Mouse (Mus musculus): Measurements from ENCODE around the gene Dut. TPM values are rescaled to one million over a fixed set of nuclear protein-coding genes. Genes with fewer than 3 reads are reported as not detected.
A peak's percentile ranks its signal among the peaks of the same experiment; 100 is the strongest.

The Dut gene
- polyA plus RNA-seq, 1 experiment from 2014 or later, result 105 TPM

DNA sequence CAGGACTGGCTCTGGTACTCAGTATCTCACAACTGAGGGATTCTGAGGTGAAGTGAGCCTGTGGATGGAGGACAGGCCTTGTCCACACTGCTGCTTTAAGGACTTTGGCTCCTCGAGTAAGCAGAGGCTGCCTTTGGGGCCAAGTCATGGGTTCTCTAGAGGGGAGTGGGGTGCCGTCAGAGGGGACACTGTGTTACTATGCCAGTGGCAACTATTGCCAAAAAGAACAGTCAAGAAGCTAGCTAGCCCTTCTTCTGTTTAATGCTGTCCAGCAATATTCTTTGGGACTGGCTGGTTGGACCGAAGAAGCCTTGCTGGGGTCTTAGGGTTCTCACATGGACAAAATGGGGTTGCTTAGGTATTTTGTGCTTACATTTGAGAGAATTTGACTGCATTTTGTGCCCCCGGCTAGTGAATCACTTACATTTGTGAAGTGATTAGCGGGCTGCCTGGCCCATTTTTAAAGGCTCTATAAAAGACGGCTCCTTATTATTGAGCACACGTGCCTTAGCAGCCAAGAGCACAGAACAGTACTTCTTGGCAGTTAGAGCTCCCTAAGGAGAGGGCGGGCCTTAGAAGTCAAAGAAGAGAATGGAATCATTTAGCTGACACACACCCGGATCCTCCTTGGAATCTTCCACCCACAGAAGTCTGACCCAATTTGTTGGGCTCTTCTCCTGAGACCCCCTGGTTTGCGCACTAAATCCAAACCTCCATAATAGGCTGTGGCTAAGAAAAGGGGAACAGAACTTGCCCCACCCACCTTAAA lies 43.4 kb downstream of the Dut start:
- Histone ChIP-seq H3K9me3 (no peaks in the 10 kb centered on the region), H3K9ac (replicated peaks) (no peak overlapping the region), H3K4me3 (no peak overlapping the region), H3K4me1 (no peaks in the 10 kb centered on the region), H3K4me2 (replicated peaks) (no peak overlapping the region), H3K27ac (replicated peaks) (no peak overlapping the region), H3K36me3 (no peaks in the 10 kb centered on the region), H3K27me3 (no peaks in the 10 kb centered on the region)
- 46% methylated on average over 10 of the region's 10 CpGs for WGBS
- ATAC-seq (replicated peaks), result no peak

DNA sequence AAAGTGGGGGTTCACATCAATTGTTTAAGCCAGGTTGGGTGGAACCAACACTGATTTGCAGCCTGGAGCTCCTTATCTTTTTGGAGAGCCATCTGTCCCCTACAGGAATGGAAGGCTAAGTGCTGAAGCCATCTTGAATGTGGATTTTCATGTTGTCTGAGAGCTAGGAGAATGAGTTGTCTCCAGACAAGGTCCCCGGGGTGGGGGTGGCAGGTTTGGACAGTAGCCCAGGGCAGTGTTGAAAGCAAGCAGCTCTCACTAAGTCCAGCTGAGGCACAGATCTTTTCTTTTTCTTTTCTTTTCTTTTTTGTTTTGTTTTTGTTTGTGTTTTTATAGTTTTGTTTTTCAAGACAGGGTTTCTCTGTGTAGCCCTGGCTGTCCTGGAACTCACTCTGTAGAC lies 44.1 kb downstream of the Dut start:
- H3K9me3 ChIP-seq, result no peaks in the 10 kb centered on the region
- H3K4me3 ChIP-seq, result no peak overlapping the region
- no peak overlapping the region for H3K9ac ChIP-seq (replicated peaks)
- H3K27ac ChIP-seq (replicated peaks), result no peak overlapping the region
- H3K4me1 ChIP-seq, result no peaks in the 10 kb centered on the region
- 87% methylated on average over 1 of the region's 1 CpGs for WGBS
- H3K27me3 ChIP-seq, result no peaks in the 10 kb centered on the region
- H3K36me3 ChIP-seq, result no peaks in the 10 kb centered on the region
- ATAC-seq (replicated peaks), result no peak
- H3K4me2 ChIP-seq (replicated peaks), result no peak overlapping the region

DNA sequence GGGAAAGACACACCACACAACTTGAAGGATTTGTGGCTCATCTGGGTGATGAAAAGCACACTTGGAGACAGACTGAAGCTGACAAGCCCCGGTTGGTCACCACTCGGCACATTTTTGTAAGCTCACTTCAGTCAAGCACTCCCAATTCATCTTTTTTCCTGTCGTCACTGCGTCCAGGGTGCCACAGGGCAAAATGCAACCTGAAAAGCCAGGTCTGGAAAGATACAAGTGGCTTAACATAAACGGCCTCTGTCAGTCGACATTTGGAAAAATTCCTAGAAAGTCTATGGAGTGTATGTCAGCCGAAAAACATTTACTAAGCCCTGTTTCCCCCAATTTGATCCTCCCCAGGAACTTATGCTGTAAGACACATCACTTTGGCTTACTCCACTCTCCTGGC lies 45.6 kb downstream of the Dut start:
- ATAC-seq (replicated peaks), result no peak
- H3K4me3 ChIP-seq, result no peak overlapping the region
- H3K27me3 ChIP-seq, result no peaks in the 10 kb centered on the region
- no peak overlapping the region for H3K9ac ChIP-seq (replicated peaks)
- H3K4me2 ChIP-seq (replicated peaks), result no peak overlapping the region
- WGBS, result 91% methylated on average over 7 of the region's 7 CpGs
- no peak overlapping the region for H3K27ac ChIP-seq (replicated peaks)
- H3K36me3 ChIP-seq, result no peaks in the 10 kb centered on the region
- no peaks in the 10 kb centered on the region for H3K4me1 ChIP-seq
- H3K9me3 ChIP-seq, result no peaks in the 10 kb centered on the region

DNA sequence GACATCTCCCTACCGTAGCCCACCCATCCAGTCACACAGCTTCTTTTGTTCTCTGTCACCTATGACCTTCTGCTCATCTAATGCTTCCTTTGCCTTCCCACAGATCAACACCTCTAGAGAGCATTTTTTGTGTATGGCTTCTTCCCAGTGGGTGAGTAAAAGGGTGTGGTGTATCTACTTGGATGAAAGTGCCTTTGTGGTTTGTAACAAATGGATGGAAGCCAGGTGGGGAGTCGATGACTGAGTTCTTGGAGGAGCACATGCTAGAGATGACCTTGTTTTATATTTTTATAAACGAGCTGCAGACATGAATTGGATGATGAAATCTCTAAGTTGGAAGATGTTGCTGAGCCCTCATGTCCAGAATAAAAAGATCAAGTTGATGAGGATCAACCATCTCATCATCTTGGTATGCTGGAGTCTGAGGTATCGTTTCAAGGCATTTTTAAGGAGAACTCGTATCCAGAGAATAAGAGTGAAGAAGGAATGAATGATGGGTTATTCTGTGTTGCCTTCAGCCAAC lies 47.0 kb downstream of the Dut start:
- Histone ChIP-seq H3K27ac (replicated peaks) (no peak overlapping the region), H3K4me3 (no peak overlapping the region), H3K27me3 (no peaks in the 10 kb centered on the region), H3K9ac (replicated peaks) (no peak overlapping the region), H3K9me3 (no peaks in the 10 kb centered on the region), H3K4me2 (replicated peaks) (no peak overlapping the region), H3K4me1 (no peaks in the 10 kb centered on the region), H3K36me3 (no peaks in the 10 kb centered on the region)
- ATAC-seq (replicated peaks), result no peak
- 87% methylated on average over 5 of the region's 5 CpGs for WGBS

DNA sequence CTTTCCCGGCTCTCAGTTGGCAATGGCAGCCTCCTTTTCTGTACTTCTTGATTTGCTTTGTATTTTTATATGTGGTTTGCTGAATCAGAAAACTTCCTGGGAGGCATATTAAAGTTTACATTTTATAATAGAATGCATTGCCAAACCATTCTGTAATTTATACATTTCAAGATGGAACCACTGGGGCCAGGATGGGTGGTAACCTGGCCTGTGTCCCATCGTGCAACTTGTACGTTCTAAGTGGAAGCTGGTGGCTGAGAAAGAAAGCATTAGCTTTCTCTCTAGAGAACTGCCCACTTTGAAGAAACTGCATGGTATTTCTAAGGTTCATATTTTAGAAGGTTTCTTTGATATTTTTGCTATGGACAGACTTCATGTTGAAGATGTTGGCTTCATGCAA lies 48.5 kb downstream of the Dut start:
- ATAC-seq (replicated peaks), result no peak
- 88% methylated on average over 3 of the region's 3 CpGs for WGBS

DNA sequence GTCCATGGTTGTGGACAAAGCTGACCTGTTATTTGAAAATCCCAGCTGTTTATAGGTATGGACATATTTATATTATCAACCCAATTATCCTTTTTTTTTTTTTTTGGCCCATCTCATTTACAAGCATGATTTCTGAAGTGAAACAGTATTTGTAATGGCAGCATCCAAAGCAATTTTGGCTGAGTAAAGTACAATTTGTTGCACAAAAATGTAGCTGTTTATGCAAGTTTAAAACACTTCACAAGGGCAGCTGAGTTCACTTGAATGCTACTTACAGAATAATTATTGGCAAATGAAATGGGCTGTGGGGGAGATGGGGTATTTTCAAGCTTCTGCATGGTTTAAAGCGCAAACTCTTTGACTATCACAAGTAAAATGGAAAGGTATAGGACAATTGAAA lies 51.9 kb downstream of the Dut start:
- H3K4me1 ChIP-seq, result no peaks in the 10 kb centered on the region
- 0 out of 2 replicates have a peak, but pooled peaks cover 2% of the 10 kb centered on the region for H3K36me3 ChIP-seq
- H3K9me3 ChIP-seq, result no peaks in the 10 kb centered on the region
- 95% methylated on average over 1 of the region's 1 CpGs for WGBS
- no peaks in the 10 kb centered on the region for H3K27me3 ChIP-seq
- ATAC-seq (replicated peaks), result no peak
- no peak overlapping the region for H3K9ac ChIP-seq (replicated peaks)
- H3K27ac ChIP-seq (replicated peaks), result no peak overlapping the region
- no peak overlapping the region for H3K4me3 ChIP-seq
- no peak overlapping the region for H3K4me2 ChIP-seq (replicated peaks)

More for the DNA sequence above, 48.5 kb downstream of the Dut start:
- Histone ChIP-seq H3K9me3 (no peaks in the 10 kb centered on the region), H3K4me1 (no peaks in the 10 kb centered on the region), H3K9ac (replicated peaks) (no peak overlapping the region), H3K4me3 (no peak overlapping the region), H3K36me3 (0 out of 2 replicates have a peak, but pooled peaks cover 2% of the 10 kb centered on the region), H3K4me2 (replicated peaks) (no peak overlapping the region), H3K27ac (replicated peaks) (no peak overlapping the region), H3K27me3 (no peaks in the 10 kb centered on the region)

DNA sequence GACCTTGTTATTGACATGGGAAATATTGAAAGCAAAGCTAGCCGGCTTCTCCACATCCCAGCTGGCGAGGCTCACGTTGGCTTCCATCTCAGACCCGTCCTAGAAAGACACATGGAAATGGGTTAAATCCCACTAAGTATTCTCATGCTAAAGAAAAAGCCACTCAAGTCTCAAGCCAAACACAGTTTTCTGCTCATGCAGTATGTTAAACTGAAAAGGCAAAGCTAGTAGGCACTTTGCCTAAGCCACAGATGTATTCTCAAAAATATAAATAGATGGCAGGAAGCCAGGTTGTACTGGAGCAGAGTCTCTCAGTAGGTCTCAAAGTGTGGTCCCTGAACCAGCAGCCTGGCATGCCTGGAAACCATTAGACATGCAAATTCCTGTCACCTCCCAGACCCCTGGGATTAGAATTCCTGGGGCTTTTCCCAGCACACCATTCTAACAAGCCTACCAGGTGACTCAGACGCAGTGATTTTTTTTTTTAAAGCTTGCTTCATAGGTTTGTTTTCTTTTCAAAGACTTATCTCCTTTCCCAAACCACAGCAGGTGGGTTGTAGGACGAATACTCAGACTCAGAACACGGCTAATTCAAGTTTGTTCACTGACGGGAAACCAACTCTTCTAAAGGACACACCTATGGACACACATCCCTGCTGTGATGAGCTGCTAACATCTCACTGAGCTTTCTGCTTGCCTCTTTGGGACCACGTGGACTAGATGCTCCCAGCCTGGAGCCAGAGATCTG lies 55.1 kb downstream of the Dut start:
- 0 out of 2 replicates have a peak, but pooled peaks have one; percentile 48 for ATAC-seq (replicated peaks)
- 49% methylated on average over 9 of the region's 9 CpGs for WGBS
- Histone ChIP-seq H3K9me3 (no peaks in the 10 kb centered on the region), H3K4me3 (no peak overlapping the region), H3K4me2 (replicated peaks) (no peak overlapping the region), H3K36me3 (peaks cover 4% of the 10 kb centered on the region; the same call in 1 of the 2 replicates), H3K4me1 (no peaks in the 10 kb centered on the region), H3K27ac (replicated peaks) (no peak overlapping the region), H3K9ac (replicated peaks) (no peak overlapping the region), H3K27me3 (no peaks in the 10 kb centered on the region)

DNA sequence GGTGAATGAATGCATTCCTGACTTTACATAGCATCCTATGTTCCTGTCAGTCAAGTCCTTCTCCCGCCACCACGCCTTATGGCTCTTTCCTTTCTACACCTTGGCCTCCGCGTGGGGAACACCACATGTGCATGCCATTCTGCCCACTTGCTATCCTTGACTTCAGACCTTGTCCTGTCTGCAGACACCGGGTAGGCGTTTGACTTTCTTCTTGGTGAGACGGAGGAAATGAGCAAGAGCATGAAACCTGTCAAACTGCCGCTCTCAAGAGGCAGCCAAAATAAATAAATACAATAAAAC lies 55.6 kb downstream of the Dut start:
- ATAC-seq (replicated peaks), result no peak
- WGBS, result 89% methylated on average over 8 of the region's 8 CpGs
- no peaks in the 10 kb centered on the region for H3K27me3 ChIP-seq
- no peak overlapping the region for H3K9ac ChIP-seq (replicated peaks)
- H3K9me3 ChIP-seq, result no peaks in the 10 kb centered on the region
- H3K4me2 ChIP-seq (replicated peaks), result no peak overlapping the region
- H3K4me3 ChIP-seq, result no peak overlapping the region
- no peak overlapping the region for H3K27ac ChIP-seq (replicated peaks)
- H3K36me3 ChIP-seq, result peaks cover 4% of the 10 kb centered on the region; the same call in 1 of the 2 replicates
- no peaks in the 10 kb centered on the region for H3K4me1 ChIP-seq

DNA sequence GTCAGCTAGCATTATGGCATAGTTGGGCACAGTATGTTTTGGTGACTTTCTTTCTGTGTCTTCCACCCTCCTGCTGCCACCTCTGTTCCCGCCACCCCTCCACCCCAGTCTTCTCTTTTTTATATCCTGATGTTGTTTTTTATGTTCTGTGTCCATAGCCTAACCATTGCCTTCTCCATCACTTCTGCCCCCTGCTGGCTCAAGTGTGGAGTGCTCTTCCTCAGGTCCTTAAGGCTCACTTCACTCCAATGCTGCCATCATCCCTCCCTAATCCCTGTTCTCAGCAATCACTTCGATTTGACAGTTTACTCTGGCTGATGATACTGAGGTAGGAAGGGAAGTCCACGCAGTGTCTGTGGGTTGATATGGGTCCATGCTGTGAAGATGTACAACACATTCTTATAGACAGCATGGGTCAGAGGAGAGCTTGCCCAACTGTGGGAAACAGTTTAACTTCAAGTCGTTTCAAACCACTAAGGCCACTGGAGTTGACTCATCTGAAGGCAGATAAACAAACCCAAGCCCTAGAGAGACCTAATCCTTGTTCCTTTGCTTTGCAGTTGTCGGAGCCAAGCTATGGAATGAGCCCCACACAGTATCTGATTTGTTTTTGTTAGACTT lies 56.9 kb downstream of the Dut start:
- no peak overlapping the region for H3K4me3 ChIP-seq
- H3K9me3 ChIP-seq, result no peaks in the 10 kb centered on the region
- H3K27ac ChIP-seq (replicated peaks), result no peak overlapping the region
- 87% methylated on average over 5 of the region's 5 CpGs for WGBS
- no peaks in the 10 kb centered on the region for H3K4me1 ChIP-seq
- H3K9ac ChIP-seq (replicated peaks), result no peak overlapping the region
- H3K36me3 ChIP-seq, result peaks cover 11% of the 10 kb centered on the region; the same call in 1 of the 2 replicates
- no peak for ATAC-seq (replicated peaks)
- H3K27me3 ChIP-seq, result no peaks in the 10 kb centered on the region
- no peak overlapping the region for H3K4me2 ChIP-seq (replicated peaks)

DNA sequence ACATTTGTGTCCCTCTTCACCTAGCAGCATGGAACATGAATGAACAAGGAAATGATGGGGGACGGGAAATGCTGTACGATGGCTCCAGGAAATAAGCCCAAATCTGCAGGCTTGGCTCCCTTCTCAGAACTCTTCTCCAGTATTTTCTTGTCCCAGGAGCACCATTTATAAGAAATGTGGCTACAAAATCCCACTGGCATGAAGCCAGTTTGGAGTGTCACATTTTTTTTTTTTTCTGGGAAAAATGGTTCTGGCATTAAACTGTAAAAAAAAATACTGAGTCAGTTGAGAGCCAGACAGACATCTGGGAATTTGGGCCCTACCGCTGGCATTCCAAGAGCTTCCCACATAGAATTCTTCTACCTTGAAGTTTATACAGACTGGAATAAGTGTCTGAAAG lies 57.8 kb downstream of the Dut start:
- no peaks in the 10 kb centered on the region for H3K4me1 ChIP-seq
- peaks cover 19% of the 10 kb centered on the region for H3K36me3 ChIP-seq
- H3K27me3 ChIP-seq, result no peaks in the 10 kb centered on the region
- H3K9ac ChIP-seq (replicated peaks), result no peak overlapping the region
- H3K4me3 ChIP-seq, result no peak overlapping the region
- 87% methylated on average over 3 of the region's 3 CpGs for WGBS
- ATAC-seq (replicated peaks), result no peak
- no peak overlapping the region for H3K27ac ChIP-seq (replicated peaks)
- H3K4me2 ChIP-seq (replicated peaks), result no peak overlapping the region
- no peaks in the 10 kb centered on the region for H3K9me3 ChIP-seq

DNA sequence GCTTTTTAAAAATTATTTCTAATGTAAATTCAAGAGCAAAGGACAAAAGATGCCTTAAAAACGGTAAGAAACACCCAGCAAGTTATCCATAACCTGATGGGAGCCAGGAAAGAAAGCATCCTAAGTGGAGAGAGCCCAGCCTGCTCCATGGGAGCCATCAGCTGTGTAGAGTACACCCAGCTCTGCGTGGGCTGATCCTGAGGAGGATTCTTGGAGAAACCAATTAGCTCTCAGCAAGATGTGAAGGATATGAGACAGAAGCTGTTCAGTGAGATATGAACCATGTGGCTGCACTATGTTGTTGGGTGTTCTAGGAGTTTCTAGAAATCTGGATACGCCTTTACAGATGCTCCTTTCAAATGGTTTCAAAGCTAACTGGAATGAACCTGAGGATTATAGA lies 58.7 kb downstream of the Dut start:
- H3K9ac ChIP-seq (replicated peaks), result no peak overlapping the region
- no peaks in the 10 kb centered on the region for H3K4me1 ChIP-seq
- WGBS, result 83% methylated on average over 3 of the region's 3 CpGs
- H3K27ac ChIP-seq (replicated peaks), result no peak overlapping the region
- H3K4me3 ChIP-seq, result no peak overlapping the region
- peaks cover 18% of the 10 kb centered on the region for H3K36me3 ChIP-seq
- no peak overlapping the region for H3K4me2 ChIP-seq (replicated peaks)
- no peak for ATAC-seq (replicated peaks)
- H3K9me3 ChIP-seq, result no peaks in the 10 kb centered on the region
- no peaks in the 10 kb centered on the region for H3K27me3 ChIP-seq

Data from forebrain, embryonic 15.5 days (tissue).